Mouse (Mus musculus) adrenal gland, adult 10 weeks (tissue): Measurements from ENCODE around the gene BC034090. TPM values are rescaled to one million over a fixed set of nuclear protein-coding genes. Genes with fewer than 3 reads are reported as not detected.

Experiments used
- polyA plus RNA-seq: library from polyadenylated mRNA; stranded (reverse); fragments of 350-450 nt; fragmentation: Illumina TruSeq; extraction: RNeasy Lipid Tissue Mini Kit (QIAGEN cat#74804); gene quantifications from one replicate; pipeline ENCODE4 v1.2.3, GENCODE M21; 2014; ENCODE audit warnings: low read depth, low replicate concordance

Gene BC034090
- polyA plus RNA-seq: 4.9 TPM

GRCm38 (mm10) chr1:155243797-155244770 is at the start of gene BC034090:
TSS of gene BC034090 (minus strand) at chr1:155244444.

Other genes starting within 250 kb of the BC034090 start
- 11.8 TPM for gene Ier5, start 144.8 kb downstream of the BC034090 start, polyA plus RNA-seq
- gene Mr1, start 97.6 kb downstream of the BC034090 start, polyA plus RNA-seq: 160 TPM
- gene Stx6, start 85.7 kb downstream of the BC034090 start, polyA plus RNA-seq: 13.4 TPM
- 101 TPM for gene Xpr1, start 173.0 kb upstream of the BC034090 start, polyA plus RNA-seq